Mouse (Mus musculus) erythroblast, embryonic 14.5 days (primary cell): ENCODE data around the gene Gm6793. TPM values are rescaled to one million over a fixed set of nuclear protein-coding genes. Genes with fewer than 3 reads are reported as not detected.

ENCODE experiments used
- H3K27me3 ChIP-seq: 2 replicates; pipeline ENCODE4 v1.6.1; 2012; ENCODE audit warnings: inconsistent platforms; ENCODE audit not compliant: control insufficient read depth
- H3K36me3 ChIP-seq: 2 replicates; pipeline ENCODE4 v1.6.1; 2012; ENCODE audit warnings: mild to moderate bottlenecking, inconsistent platforms; ENCODE audit not compliant: control insufficient read depth
- H3K4me1 ChIP-seq: 2 replicates; pipeline ENCODE4 v1.6.1; 2012; ENCODE audit warnings: inconsistent platforms; ENCODE audit not compliant: control insufficient read depth
- H3K4me3 ChIP-seq: replicated peaks from 2 replicates; pipeline ENCODE3; 2012; ENCODE audit warnings: moderate library complexity, mild to moderate bottlenecking, inconsistent platforms
- H3K9me3 ChIP-seq: 2 replicates; pipeline ENCODE4 v1.6.1; 2012; ENCODE audit warnings: low read length, inconsistent platforms, mixed read lengths; ENCODE audit not compliant: control insufficient read depth
- GATA1 ChIP-seq: IDR thresholded peaks from 2 replicates; pipeline ENCODE4 v1.6.1; 2012; ENCODE audit warnings: low read length, inconsistent platforms, mixed read lengths
- TAL1 ChIP-seq: IDR thresholded peaks from 3 replicates; pipeline ENCODE4 v1.6.1; 2012; ENCODE audit warnings: low read length, inconsistent platforms, mixed read lengths
- polyA plus RNA-seq: library from polyadenylated mRNA; stranded (reverse); fragments of >175 nt; gene quantifications from 2 replicates; pipeline ENCODE4 v1.2.3, GENCODE M21; 2012

Gm6793 gene
- polyA plus RNA-seq, 1 experiment: 0.12 TPM

DNA sequence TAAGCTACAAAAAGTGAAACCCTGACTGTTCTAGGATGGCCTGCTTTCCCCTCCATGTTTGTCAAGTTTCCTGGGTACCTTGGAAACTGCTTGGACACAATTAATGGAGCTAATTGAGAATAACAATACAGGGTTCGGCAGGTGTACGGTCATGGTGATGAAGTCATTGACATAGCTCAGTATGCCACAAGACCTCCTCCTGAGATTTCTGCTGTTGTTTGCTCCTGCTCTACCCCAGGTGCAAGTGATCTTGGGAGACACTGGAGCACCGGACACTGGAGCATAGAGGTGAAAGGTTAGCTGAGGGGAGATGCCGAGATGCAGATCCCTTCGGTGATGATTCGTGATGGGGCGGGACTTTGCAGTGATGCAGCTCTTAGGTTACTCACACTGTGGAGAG, 18.2 kb upstream of the Gm6793 start:
- Histone ChIP-seq H3K4me3 (no peak overlapping the region), H3K27me3 (no peaks in the 10 kb centered on the region), H3K4me1 (no peaks in the 10 kb centered on the region), H3K9me3 (no peaks in the 10 kb centered on the region), H3K36me3 (no peaks in the 10 kb centered on the region)
- TF ChIP-seq GATA1 (no peak), TAL1 (no peak)

DNA sequence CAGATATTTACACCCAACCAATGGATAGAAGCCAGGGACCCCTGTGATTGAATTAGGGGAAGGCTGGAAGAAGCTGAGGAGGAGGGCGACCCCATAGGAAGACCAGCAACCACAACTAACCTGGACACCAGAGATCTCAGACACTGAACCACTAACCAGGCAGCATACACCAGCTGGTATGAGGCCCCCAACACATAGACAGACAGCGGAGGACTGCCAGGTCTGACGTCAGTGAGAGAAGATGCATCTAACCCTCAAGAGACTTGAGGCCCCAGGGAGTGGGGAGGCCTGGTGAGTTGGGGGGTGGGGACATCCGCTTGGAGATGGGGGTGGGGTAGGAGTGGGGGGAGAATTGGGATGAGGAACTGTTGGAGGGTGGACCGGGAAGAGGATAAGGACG, 15.8 kb upstream of the Gm6793 start:
- Histone ChIP-seq H3K4me3 (no peak overlapping the region), H3K9me3 (no peaks in the 10 kb centered on the region), H3K27me3 (no peaks in the 10 kb centered on the region), H3K4me1 (no peaks in the 10 kb centered on the region), H3K36me3 (no peaks in the 10 kb centered on the region)
- TF ChIP-seq TAL1: no peak
- TF ChIP-seq GATA1: no peak

DNA sequence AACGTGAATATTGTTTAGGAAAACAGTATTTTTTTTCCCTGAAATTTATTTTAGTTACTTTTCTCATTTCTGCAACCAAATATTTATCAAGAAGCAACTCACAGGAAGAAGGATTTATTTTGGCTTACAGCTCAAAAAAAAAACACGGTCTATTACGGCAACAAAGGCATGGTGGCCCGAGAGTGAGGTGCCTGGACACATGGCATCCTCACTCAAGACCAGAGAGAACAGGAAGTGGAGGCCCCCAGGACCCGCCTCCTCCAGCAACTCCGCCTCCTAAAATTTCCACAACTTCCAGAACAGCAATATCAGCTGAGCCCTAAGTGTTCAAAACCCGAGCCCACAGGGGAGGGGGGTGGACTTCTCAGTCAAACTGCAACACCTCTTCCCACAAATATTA, 14.6 kb upstream of the Gm6793 start:
- TF ChIP-seq GATA1: no peak
- no peak for TF ChIP-seq TAL1
- Histone ChIP-seq H3K4me1 (no peaks in the 10 kb centered on the region), H3K27me3 (no peaks in the 10 kb centered on the region), H3K9me3 (no peaks in the 10 kb centered on the region), H3K4me3 (no peak overlapping the region), H3K36me3 (no peaks in the 10 kb centered on the region)

DNA sequence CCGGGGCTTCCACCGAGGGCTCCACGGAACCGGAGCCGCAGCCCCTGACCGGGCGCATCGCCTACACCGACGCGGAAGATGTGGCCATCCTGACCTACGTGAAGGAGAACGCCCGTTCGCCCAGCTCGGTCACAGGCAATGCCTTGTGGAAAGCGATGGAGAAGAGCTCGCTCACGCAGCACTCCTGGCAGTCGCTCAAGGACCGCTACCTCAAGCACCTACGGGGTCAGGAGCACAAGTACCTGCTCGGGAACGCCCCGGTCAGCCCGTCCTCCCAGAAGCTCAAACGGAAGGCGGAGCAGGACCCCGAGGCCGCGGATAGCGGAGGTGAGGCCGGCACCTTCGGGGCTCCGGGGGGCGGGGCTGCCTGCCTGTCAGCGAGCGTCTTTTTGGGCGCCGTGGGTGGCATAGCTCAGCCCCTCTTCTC, 3.0 kb downstream of the Gm6793 start:
- TF ChIP-seq TAL1: no peak
- no peak for TF ChIP-seq GATA1
- H3K4me3 ChIP-seq: peak overlapping the region; percentile 74
- peaks cover 48% of the 10 kb centered on the region for H3K4me1 ChIP-seq
- no peaks in the 10 kb centered on the region for H3K27me3 ChIP-seq
- H3K36me3 ChIP-seq: peaks cover 24% of the 10 kb centered on the region
- no peaks in the 10 kb centered on the region for H3K9me3 ChIP-seq

DNA sequence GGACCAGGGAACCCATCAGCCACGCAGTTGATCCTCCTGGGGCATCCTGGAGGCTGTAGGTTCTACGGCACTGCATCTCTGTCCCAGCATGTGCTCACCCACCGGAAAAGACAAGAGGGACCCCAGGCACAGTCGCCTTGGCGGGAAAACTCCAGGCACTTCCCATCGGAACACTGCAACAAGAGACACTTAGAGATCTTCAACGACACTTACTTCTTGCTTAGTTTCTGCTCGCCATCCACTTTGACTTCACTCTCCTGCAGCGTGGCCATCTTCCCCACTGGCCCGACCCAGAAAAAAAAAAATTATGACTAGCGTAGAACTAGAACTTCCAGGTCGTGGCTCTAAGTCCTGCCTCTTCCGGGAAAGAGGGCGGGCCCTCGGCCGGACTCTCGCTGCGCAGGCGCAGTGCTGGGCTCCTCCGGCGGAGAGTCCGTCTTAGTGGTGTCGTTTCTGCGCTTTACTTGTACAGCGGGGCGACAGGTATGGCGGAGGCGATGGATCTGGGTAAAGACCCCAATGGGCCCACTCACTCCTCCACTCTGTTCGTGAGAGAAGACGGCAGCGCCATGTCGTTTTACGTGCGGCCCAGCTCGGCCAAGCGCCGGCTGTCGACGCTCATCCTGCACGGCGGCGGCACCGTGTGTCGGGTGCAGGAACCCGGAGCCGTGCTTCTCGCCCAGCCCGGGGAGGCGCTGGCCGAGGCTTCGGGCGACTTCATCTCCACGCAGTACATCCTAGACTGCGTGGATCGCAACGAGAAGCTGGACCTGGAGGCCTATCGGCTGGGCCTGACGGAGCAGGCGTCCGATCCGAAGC, 3.6 kb downstream of the Gm6793 start, which contains the start of the genes Kars and Terf2ip:
Gene Kars (minus strand): TSS at position 327 of the 819 bp plus-strand sequence.
Gene Terf2ip (plus strand): TSS at position 402 of the 819 bp plus-strand sequence.
- no peaks in the 10 kb centered on the region for H3K27me3 ChIP-seq
- peak within 1 kb of the TSS; percentile 74 for H3K4me3 ChIP-seq
- no peak for TF ChIP-seq GATA1
- TF ChIP-seq TAL1: no peak
- H3K4me1 ChIP-seq: peaks cover 48% of the 10 kb centered on the region
- no peaks in the 10 kb centered on the region for H3K9me3 ChIP-seq
- H3K36me3 ChIP-seq: peaks cover 23% of the 10 kb centered on the region

DNA sequence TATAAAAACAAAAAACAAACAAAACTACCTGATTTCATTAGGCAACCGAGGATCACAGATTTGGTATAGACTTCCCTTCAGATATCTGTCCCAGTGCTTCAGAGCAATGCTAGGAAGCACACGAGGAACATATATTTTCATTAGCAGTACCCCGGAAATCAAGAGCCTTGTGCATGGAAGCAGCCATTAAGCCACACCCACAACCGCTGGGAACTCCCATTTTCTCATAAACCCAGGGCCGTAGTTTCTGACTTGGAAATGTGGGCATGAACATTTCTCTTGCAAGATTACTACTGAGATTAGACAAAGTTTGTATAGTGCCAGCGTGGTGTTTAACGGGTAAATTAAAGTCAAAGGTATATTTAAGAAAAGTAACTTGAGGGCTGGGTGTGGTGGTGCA, 5.3 kb downstream of the Gm6793 start:
- H3K4me3 ChIP-seq: peak overlapping the region; percentile 26
- peaks cover 28% of the 10 kb centered on the region for H3K36me3 ChIP-seq
- no peaks in the 10 kb centered on the region for H3K27me3 ChIP-seq
- H3K9me3 ChIP-seq: no peaks in the 10 kb centered on the region; the same call in 1 of the 2 replicates
- TF ChIP-seq GATA1 (no peak), TAL1 (no peak)
- H3K4me1 ChIP-seq: peaks cover 48% of the 10 kb centered on the region

DNA sequence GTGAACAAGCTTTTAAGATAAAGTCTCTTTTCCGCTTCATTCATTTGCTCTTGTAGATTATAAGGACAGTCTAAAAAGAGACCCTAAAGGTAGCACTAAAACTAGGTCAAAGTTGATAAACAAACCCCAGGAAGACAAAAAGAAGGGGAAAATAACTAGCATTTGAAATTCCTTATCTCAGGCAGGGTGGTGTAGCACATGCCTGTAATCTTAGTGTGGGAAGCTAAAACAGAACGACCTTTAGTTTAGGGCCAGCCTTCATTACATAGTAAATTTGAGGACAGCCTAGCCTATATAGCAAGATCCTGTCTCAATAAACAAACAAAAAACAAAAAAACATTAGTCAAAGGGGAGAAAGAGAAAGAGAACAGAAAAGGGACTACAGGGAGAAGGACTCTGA, 7.2 kb downstream of the Gm6793 start:
- no peaks in the 10 kb centered on the region for H3K27me3 ChIP-seq
- peaks cover 45% of the 10 kb centered on the region for H3K36me3 ChIP-seq
- no peaks in the 10 kb centered on the region; the same call in 1 of the 2 replicates for H3K9me3 ChIP-seq
- H3K4me1 ChIP-seq: peaks cover 43% of the 10 kb centered on the region
- no peak for TF ChIP-seq TAL1
- no peak for TF ChIP-seq GATA1
- H3K4me3 ChIP-seq: no peak overlapping the region

DNA sequence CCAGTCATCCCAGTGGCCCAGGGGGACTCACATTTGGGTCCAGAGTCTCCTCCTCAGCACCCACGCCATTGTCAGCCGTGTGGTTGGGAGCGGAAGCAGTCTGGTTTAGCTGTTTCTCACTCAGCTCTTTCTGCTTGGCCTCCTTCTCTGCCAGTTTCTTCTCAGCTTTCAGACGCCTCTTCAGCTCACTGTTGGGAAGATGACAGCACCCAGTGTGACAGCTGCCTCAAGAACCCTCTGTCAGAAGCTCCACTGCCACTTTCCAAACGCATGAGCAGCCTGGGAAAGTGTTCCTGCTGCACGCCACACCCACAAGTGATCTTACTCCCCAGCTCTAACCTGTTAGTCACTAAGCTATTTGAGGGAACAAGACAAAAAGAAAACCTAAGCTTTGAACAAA, 9.2 kb downstream of the Gm6793 start:
- TF ChIP-seq TAL1 (no peak), GATA1 (no peak)
- Histone ChIP-seq H3K9me3 (no peaks in the 10 kb centered on the region; the same call in 1 of the 2 replicates), H3K4me1 (peaks cover 28% of the 10 kb centered on the region), H3K36me3 (peaks cover 66% of the 10 kb centered on the region), H3K27me3 (no peaks in the 10 kb centered on the region), H3K4me3 (no peak overlapping the region)

DNA sequence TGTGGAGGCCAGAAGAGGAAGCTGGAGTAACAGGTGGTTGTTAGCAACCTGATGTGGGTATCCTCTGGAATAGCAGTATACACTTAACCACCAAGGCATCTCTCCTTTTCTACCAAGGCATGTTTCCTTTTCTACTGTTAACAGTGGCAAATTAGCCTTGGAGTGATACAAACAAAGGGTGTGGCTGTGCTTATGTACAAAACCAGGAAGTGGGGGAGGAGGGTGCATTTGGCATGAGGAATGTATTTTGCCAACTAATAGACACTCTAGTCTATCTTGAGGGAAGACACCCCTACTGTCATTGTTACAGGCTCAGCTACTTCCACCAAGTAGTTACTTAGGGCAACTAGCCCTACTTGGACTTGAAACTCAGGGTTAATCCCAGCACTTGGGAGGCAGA, 10.1 kb downstream of the Gm6793 start:
- Histone ChIP-seq H3K36me3 (peaks cover 74% of the 10 kb centered on the region), H3K9me3 (no peaks in the 10 kb centered on the region; the same call in 1 of the 2 replicates), H3K27me3 (no peaks in the 10 kb centered on the region), H3K4me1 (peaks cover 20% of the 10 kb centered on the region), H3K4me3 (no peak overlapping the region)
- TF ChIP-seq TAL1: no peak
- TF ChIP-seq GATA1: no peak

DNA sequence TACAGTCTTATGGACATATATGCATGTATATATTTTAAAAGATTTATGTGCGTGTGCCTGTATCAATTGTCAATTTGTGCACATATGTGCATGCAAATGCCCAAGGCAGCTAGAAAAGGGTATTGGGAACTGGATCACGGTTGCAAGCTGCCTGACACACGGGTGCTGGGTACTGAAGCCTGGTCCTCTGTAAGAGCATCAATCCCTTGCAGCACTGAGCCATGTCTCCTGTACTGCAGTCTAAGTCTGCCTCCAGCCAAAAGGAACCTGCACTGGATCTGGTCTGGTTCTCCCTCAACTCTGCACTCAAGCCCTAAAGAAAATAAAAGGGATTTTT, 22.2 kb downstream of the Gm6793 start:
- Histone ChIP-seq H3K9me3 (no peaks in the 10 kb centered on the region), H3K4me3 (peak overlapping the region; percentile 23), H3K36me3 (peaks cover 67% of the 10 kb centered on the region), H3K27me3 (no peaks in the 10 kb centered on the region), H3K4me1 (peaks cover 24% of the 10 kb centered on the region)
- no peak for TF ChIP-seq GATA1
- TF ChIP-seq TAL1: no peak
